Mouse (Mus musculus): ENCODE results near the gene Ttll5. TPM values are rescaled to one million over a fixed set of nuclear protein-coding genes. Genes with fewer than 3 reads are reported as not detected.

The Ttll5 gene
- polyA plus RNA-seq, 1 experiment, result 6.2 TPM

- TF ChIP-seq POLR2A (IDR thresholded peaks at IDR 0.05; ENCODE audit: low read depth, low read length), result no peak
- no peak for TF ChIP-seq CTCF (IDR thresholded peaks at IDR 0.05; ENCODE audit: extremely low read depth, insufficient read depth, insufficient read length, insufficient replicate concordance)
- DNase-seq (ENCODE audit: low read depth in 1 of 2, low spot score in 2 of 2), result no peak
- Histone ChIP-seq H3K27me3 (ENCODE audit: control insufficient read depth, insufficient read depth, low read length) (no peaks in the 10 kb centered on the region), H3K36me3 (ENCODE audit: control insufficient read depth, insufficient read depth, low read length) (peaks cover 5% of the 10 kb centered on the region), H3K4me3 (ENCODE audit: extremely low read depth, insufficient read depth, insufficient read length) (no peak overlapping the region), H3K27ac (ENCODE audit: insufficient read depth, low read length) (no peak overlapping the region), H3K4me1 (ENCODE audit: control insufficient read depth, insufficient read depth, insufficient read length) (no peaks in the 10 kb centered on the region)
- 97% methylated on average over 10 of the region's 10 CpGs for WGBS
Observed at GRCm38 (mm10) chr12:85933241-85933640, 108.8 kb downstream of the Ttll5 start.

- 91% methylated on average over 5 of the region's 5 CpGs for WGBS
- no peaks in the 10 kb centered on the region for H3K4me1 ChIP-seq (ENCODE audit: control insufficient read depth, insufficient read depth, insufficient read length)
- H3K27me3 ChIP-seq (ENCODE audit: control insufficient read depth, insufficient read depth, low read length), result no peaks in the 10 kb centered on the region
- H3K27ac ChIP-seq (ENCODE audit: insufficient read depth, low read length), result no peak overlapping the region
- peaks cover 5% of the 10 kb centered on the region for H3K36me3 ChIP-seq (ENCODE audit: control insufficient read depth, insufficient read depth, low read length)
- H3K4me3 ChIP-seq (ENCODE audit: extremely low read depth, insufficient read depth, insufficient read length), result no peak overlapping the region
- no peak for DNase-seq (ENCODE audit: low read depth in 1 of 2, low spot score in 2 of 2)
- no peak for TF ChIP-seq POLR2A (IDR thresholded peaks at IDR 0.05; ENCODE audit: low read depth, low read length)
- no peak for TF ChIP-seq CTCF (IDR thresholded peaks at IDR 0.05; ENCODE audit: extremely low read depth, insufficient read depth, insufficient read length, insufficient replicate concordance)
Observed at GRCm38 (mm10) chr12:85937384-85937783, 112.9 kb downstream of the Ttll5 start.

GRCm38 (mm10) chr12:85943456-85943855, 119.0 kb downstream of the Ttll5 start:
- 72% methylated on average over 10 of the region's 10 CpGs for WGBS
- Histone ChIP-seq H3K27me3 (ENCODE audit: control insufficient read depth, insufficient read depth, low read length) (no peaks in the 10 kb centered on the region), H3K4me1 (ENCODE audit: control insufficient read depth, insufficient read depth, insufficient read length) (peaks cover 2% of the 10 kb centered on the region; the same call in 1 of the 2 replicates), H3K36me3 (ENCODE audit: control insufficient read depth, insufficient read depth, low read length) (no peaks in the 10 kb centered on the region), H3K27ac (ENCODE audit: insufficient read depth, low read length) (no peak overlapping the region), H3K4me3 (ENCODE audit: extremely low read depth, insufficient read depth, insufficient read length) (no peak overlapping the region)
- no peak for TF ChIP-seq POLR2A (IDR thresholded peaks at IDR 0.05; ENCODE audit: low read depth, low read length)
- no peak for TF ChIP-seq CTCF (IDR thresholded peaks at IDR 0.05; ENCODE audit: extremely low read depth, insufficient read depth, insufficient read length, insufficient replicate concordance)
- no peak for DNase-seq (ENCODE audit: low read depth in 1 of 2, low spot score in 2 of 2)

- DNase-seq (ENCODE audit: low read depth in 1 of 2, low spot score in 2 of 2), result no peak
- H3K27me3 ChIP-seq (ENCODE audit: control insufficient read depth, insufficient read depth, low read length), result no peaks in the 10 kb centered on the region
- WGBS, result 62% methylated on average over 3 of the region's 3 CpGs
- H3K27ac ChIP-seq (ENCODE audit: insufficient read depth, low read length), result no peak overlapping the region
- no peak for TF ChIP-seq POLR2A (IDR thresholded peaks at IDR 0.05; ENCODE audit: low read depth, low read length)
- no peak for TF ChIP-seq CTCF (IDR thresholded peaks at IDR 0.05; ENCODE audit: extremely low read depth, insufficient read depth, insufficient read length, insufficient replicate concordance)
- no peaks in the 10 kb centered on the region for H3K36me3 ChIP-seq (ENCODE audit: control insufficient read depth, insufficient read depth, low read length)
- H3K4me3 ChIP-seq (ENCODE audit: extremely low read depth, insufficient read depth, insufficient read length), result no peak overlapping the region
- peaks cover 2% of the 10 kb centered on the region; the same call in 1 of the 2 replicates for H3K4me1 ChIP-seq (ENCODE audit: control insufficient read depth, insufficient read depth, insufficient read length)
Observed at GRCm38 (mm10) chr12:85944419-85944818, 120.0 kb downstream of the Ttll5 start.

GRCm38 (mm10) chr12:85947161-85947560, 122.7 kb downstream of the Ttll5 start:
- 89% methylated on average over 4 of the region's 4 CpGs for WGBS
- H3K4me1 ChIP-seq (ENCODE audit: control insufficient read depth, insufficient read depth, insufficient read length), result peaks cover 2% of the 10 kb centered on the region; the same call in 1 of the 2 replicates

GRCm38 (mm10) chr12:85949667-85950066, 125.2 kb downstream of the Ttll5 start:
- TF ChIP-seq POLR2A (IDR thresholded peaks at IDR 0.05; ENCODE audit: low read depth, low read length), result no peak
- TF ChIP-seq CTCF (IDR thresholded peaks at IDR 0.05; ENCODE audit: extremely low read depth, insufficient read depth, insufficient read length, insufficient replicate concordance), result no peak
- Histone ChIP-seq H3K36me3 (ENCODE audit: control insufficient read depth, insufficient read depth, low read length) (no peaks in the 10 kb centered on the region), H3K4me1 (ENCODE audit: control insufficient read depth, insufficient read depth, insufficient read length) (no peaks in the 10 kb centered on the region), H3K27ac (ENCODE audit: insufficient read depth, low read length) (no peak overlapping the region), H3K27me3 (ENCODE audit: control insufficient read depth, insufficient read depth, low read length) (no peaks in the 10 kb centered on the region), H3K4me3 (ENCODE audit: extremely low read depth, insufficient read depth, insufficient read length) (no peak overlapping the region)
- WGBS, result 93% methylated on average over 6 of the region's 6 CpGs
- no peak for DNase-seq (ENCODE audit: low read depth in 1 of 2, low spot score in 2 of 2)

More at GRCm38 (mm10) chr12:85947161-85947560, 122.7 kb downstream of the Ttll5 start:
- Histone ChIP-seq H3K36me3 (ENCODE audit: control insufficient read depth, insufficient read depth, low read length) (no peaks in the 10 kb centered on the region), H3K27ac (ENCODE audit: insufficient read depth, low read length) (no peak overlapping the region), H3K4me3 (ENCODE audit: extremely low read depth, insufficient read depth, insufficient read length) (no peak overlapping the region), H3K27me3 (ENCODE audit: control insufficient read depth, insufficient read depth, low read length) (no peaks in the 10 kb centered on the region)
- no peak for TF ChIP-seq CTCF (IDR thresholded peaks at IDR 0.05; ENCODE audit: extremely low read depth, insufficient read depth, insufficient read length, insufficient replicate concordance)
- no peak for TF ChIP-seq POLR2A (IDR thresholded peaks at IDR 0.05; ENCODE audit: low read depth, low read length)
- no peak for DNase-seq (ENCODE audit: low read depth in 1 of 2, low spot score in 2 of 2)

- Histone ChIP-seq H3K4me1 (ENCODE audit: control insufficient read depth, insufficient read depth, insufficient read length) (no peaks in the 10 kb centered on the region; the same call in 1 of the 2 replicates), H3K27ac (ENCODE audit: insufficient read depth, low read length) (no peak overlapping the region), H3K36me3 (ENCODE audit: control insufficient read depth, insufficient read depth, low read length) (no peaks in the 10 kb centered on the region), H3K4me3 (ENCODE audit: extremely low read depth, insufficient read depth, insufficient read length) (no peak overlapping the region), H3K27me3 (ENCODE audit: control insufficient read depth, insufficient read depth, low read length) (no peaks in the 10 kb centered on the region)
- DNase-seq (ENCODE audit: low read depth in 1 of 2, low spot score in 2 of 2), result no peak
- TF ChIP-seq POLR2A (IDR thresholded peaks at IDR 0.05; ENCODE audit: low read depth, low read length) (no peak), CTCF (IDR thresholded peaks at IDR 0.05; ENCODE audit: extremely low read depth, insufficient read depth, insufficient read length, insufficient replicate concordance) (no peak)
- 93% methylated on average over 6 of the region's 6 CpGs for WGBS
Observed at GRCm38 (mm10) chr12:85950371-85950770, 125.9 kb downstream of the Ttll5 start.

Measured in spleen, adult 2 months (tissue).